Comparison of ENCODE assay signal across 14 mouse cellular contexts in the genomic region with DNA sequence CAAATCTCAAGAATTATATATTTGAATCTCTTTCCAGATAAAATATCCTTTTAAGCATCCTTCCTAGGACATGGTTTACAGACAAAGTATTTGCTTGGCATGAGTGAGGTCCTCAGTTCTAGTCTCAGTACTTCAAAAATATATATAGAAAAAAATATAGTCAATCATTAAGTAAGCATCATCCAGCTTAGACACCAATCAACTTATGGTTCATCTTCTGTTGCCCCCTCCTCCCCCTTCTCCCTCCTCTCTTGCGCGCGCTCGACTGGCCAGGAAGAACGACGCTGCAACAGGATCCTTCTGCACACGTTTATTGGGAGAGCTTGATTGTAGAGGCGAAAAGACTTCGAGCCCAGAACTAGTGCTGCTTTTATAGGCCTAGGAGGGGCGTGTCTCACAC. TPM values are rescaled to one million over a fixed set of nuclear protein-coding genes. Genes with fewer than 3 reads are reported as not detected.
"Had no signal": no experiment of that assay in that cellular context is flagged by ENCODE, and none has a peak within 500 bp of the region (broad histone marks: within the 10 kb centered on the region; RNA-seq: fewer than 3 reads in every experiment).

No protein-coding gene starts in this region.

RNA-seq across cellular contexts. Expression of a gene that starts 15.2 kb away (rescaled TPM):
- total RNA-seq: hematopoietic stem cell, adult 5-6 weeks had no signal
- polyA plus RNA-seq: heart, embryonic 11.5 days; heart, embryonic 12.5 days; hindbrain, embryonic 10.5 days; hindbrain, embryonic 11.5 days; hindbrain, embryonic 12.5 days; hindbrain, embryonic 13.5 days; hindbrain, embryonic 14.5 days; inflammation-experienced regulatory T-cells, adult 6 months; intestine, embryonic 14.5 days; intestine, embryonic 15.5 days; kidney, embryonic 14.5 days; kidney, embryonic 16.5 days; kidney, postnatal 0 days had no signal
